Mouse (Mus musculus) hindbrain, embryonic 10.5 days (tissue): ENCODE results near the gene D630039A03Rik. TPM values are rescaled to one million over a fixed set of nuclear protein-coding genes. Genes with fewer than 3 reads are reported as not detected.

Experiments used
- DNase-seq: peaks from one replicate; pipeline ENCODE4 v3.0.0-alpha.2; 2017; ENCODE audit warnings: low spot score
- H3K27ac ChIP-seq: fragments of 300-500 bp; sonication (generic); 2 replicates; pipeline ENCODE4 v1.5.1; 2016; ENCODE audit warnings: mild to moderate bottlenecking, moderate library complexity
- H3K27me3 ChIP-seq: fragments of 300-500 bp; sonication (generic); 2 replicates; pipeline ENCODE4 v1.6.1; 2016; ENCODE audit warnings: mild to moderate bottlenecking; ENCODE audit not compliant: poor library complexity, insufficient read depth, severe bottlenecking
- H3K36me3 ChIP-seq: fragments of 300-500 bp; sonication (generic); 2 replicates; pipeline ENCODE4 v1.6.1; 2016; ENCODE audit warnings: mild to moderate bottlenecking, moderate library complexity
- H3K4me1 ChIP-seq: fragments of 300-500 bp; sonication (generic); replicated peaks from 2 replicates; pipeline ENCODE4 v1.6.1; 2016; ENCODE audit warnings: mild to moderate bottlenecking
- H3K4me3 ChIP-seq: fragments of 300-500 bp; sonication (generic); 2 replicates; pipeline ENCODE4 v1.5.1; 2016; ENCODE audit warnings: mild to moderate bottlenecking, moderate library complexity
- H3K9me3 ChIP-seq: fragments of 300-500 bp; sonication (generic); 2 replicates; pipeline ENCODE4 v1.6.1; 2016; ENCODE audit warnings: mild to moderate bottlenecking, moderate library complexity
- WGBS: fragments of 180-500 bp; shearing (Covaris S2); methylation state at CpG from one replicate; pipeline ENCODE4 v1.1.7; 2016; 5-methylcytosine and 5-hydroxymethylcytosine counted together
- polyA plus RNA-seq: library from polyadenylated mRNA; unstranded; fragments of >200 nt; fragmentation: Nextera tagmentation; extraction: Ambion mirVana; gene quantifications from 2 replicates; pipeline ENCODE4 v1.2.1, GENCODE M21; 2016

D630039A03Rik gene
- polyA plus RNA-seq, 1 experiment from 2014 or later: 0.24 TPM

GRCm38 (mm10) chr4:57879137-57879536, 37.0 kb downstream of the D630039A03Rik start:
- WGBS: 92% methylated on average over 5 of the region's 5 CpGs
- Histone ChIP-seq H3K27ac (no peak overlapping the region), H3K27me3 (no peaks in the 10 kb centered on the region), H3K9me3 (no peaks in the 10 kb centered on the region), H3K4me3 (no peak overlapping the region), H3K36me3 (peaks cover 15% of the 10 kb centered on the region; the same call in 1 of the 2 replicates), H3K4me1 (peaks cover 4% of the 10 kb centered on the region; the same call in 1 of the 2 replicates)
- DNase-seq: no peak

- peaks cover 24% of the 10 kb centered on the region for H3K4me1 ChIP-seq
- H3K9me3 ChIP-seq: no peaks in the 10 kb centered on the region
- DNase-seq: no peak
- WGBS: 41% methylated on average over 10 of the region's 10 CpGs
- no peak overlapping the region; the same call in 1 of the 2 replicates for H3K27ac ChIP-seq
- no peak overlapping the region for H3K4me3 ChIP-seq
- peaks cover 31% of the 10 kb centered on the region for H3K36me3 ChIP-seq
- H3K27me3 ChIP-seq: no peaks in the 10 kb centered on the region
Observed at GRCm38 (mm10) chr4:57867454-57867853, 48.6 kb downstream of the D630039A03Rik start.

- no peaks in the 10 kb centered on the region for H3K9me3 ChIP-seq
- peaks cover 29% of the 10 kb centered on the region for H3K36me3 ChIP-seq
- H3K4me1 ChIP-seq: peaks cover 27% of the 10 kb centered on the region
- H3K27me3 ChIP-seq: no peaks in the 10 kb centered on the region
- 60% methylated on average over 9 of the region's 9 CpGs for WGBS
- H3K27ac ChIP-seq: no peak overlapping the region
- DNase-seq: no peak
- no peak overlapping the region for H3K4me3 ChIP-seq
Observed at GRCm38 (mm10) chr4:57866990-57867389, 49.1 kb downstream of the D630039A03Rik start.

- Histone ChIP-seq H3K36me3 (peaks cover 31% of the 10 kb centered on the region), H3K4me3 (no peak overlapping the region), H3K27me3 (no peaks in the 10 kb centered on the region), H3K9me3 (no peaks in the 10 kb centered on the region), H3K4me1 (peaks cover 27% of the 10 kb centered on the region), H3K27ac (no peak overlapping the region)
- WGBS: 36% methylated on average over 2 of the region's 2 CpGs
- DNase-seq: no peak
Observed at GRCm38 (mm10) chr4:57866088-57866487, 50.0 kb downstream of the D630039A03Rik start.

GRCm38 (mm10) chr4:57862269-57862986, 53.7 kb downstream of the D630039A03Rik start:
- Histone ChIP-seq H3K4me3 (no peak overlapping the region), H3K4me1 (peaks cover 24% of the 10 kb centered on the region), H3K9me3 (no peaks in the 10 kb centered on the region), H3K27ac (no peak overlapping the region), H3K36me3 (peaks cover 49% of the 10 kb centered on the region), H3K27me3 (no peaks in the 10 kb centered on the region)
- no peak for DNase-seq
- 85% methylated on average over 9 of the region's 9 CpGs for WGBS

GRCm38 (mm10) chr4:57861856-57862255, 54.2 kb downstream of the D630039A03Rik start:
- 89% methylated on average over 8 of the region's 8 CpGs for WGBS

GRCm38 (mm10) chr4:57861166-57861565, 54.9 kb downstream of the D630039A03Rik start:
- 70% methylated on average over 6 of the region's 6 CpGs for WGBS
- Histone ChIP-seq H3K4me3 (no peak overlapping the region), H3K36me3 (peaks cover 61% of the 10 kb centered on the region), H3K27me3 (no peaks in the 10 kb centered on the region), H3K4me1 (peaks cover 12% of the 10 kb centered on the region), H3K27ac (no peak overlapping the region), H3K9me3 (peaks cover 8% of the 10 kb centered on the region; the same call in 1 of the 2 replicates)
- no peak for DNase-seq

More at GRCm38 (mm10) chr4:57861856-57862255, 54.2 kb downstream of the D630039A03Rik start:
- H3K36me3 ChIP-seq: peaks cover 54% of the 10 kb centered on the region
- H3K27ac ChIP-seq: no peak overlapping the region
- DNase-seq: no peak
- H3K4me1 ChIP-seq: peaks cover 19% of the 10 kb centered on the region
- H3K9me3 ChIP-seq: peaks cover 3% of the 10 kb centered on the region; the same call in 1 of the 2 replicates
- H3K27me3 ChIP-seq: no peaks in the 10 kb centered on the region
- H3K4me3 ChIP-seq: no peak overlapping the region

GRCm38 (mm10) chr4:57860204-57860611, 55.9 kb downstream of the D630039A03Rik start:
- DNase-seq: no peak
- WGBS: 86% methylated on average over 6 of the region's 6 CpGs
- Histone ChIP-seq H3K36me3 (peaks cover 61% of the 10 kb centered on the region), H3K27me3 (no peaks in the 10 kb centered on the region), H3K4me1 (peaks cover 4% of the 10 kb centered on the region; the same call in 1 of the 2 replicates), H3K27ac (no peak overlapping the region), H3K4me3 (no peak overlapping the region), H3K9me3 (peaks cover 8% of the 10 kb centered on the region; the same call in 1 of the 2 replicates)

Other genes with a start within 250 kb of the D630039A03Rik start
- 30.2 and 31.8 TPM in 2 replicates for gene Akap2, start 198.6 kb downstream of the D630039A03Rik start, polyA plus RNA-seq
- 411 and 413 TPM in 2 replicates for gene Txn1, start 40.1 kb upstream of the D630039A03Rik start, polyA plus RNA-seq
- gene Txndc8, start 92.8 kb upstream of the D630039A03Rik start, polyA plus RNA-seq: not detected in 2 replicates